Mouse (Mus musculus): Measurements from ENCODE around the gene Cdk20.

The Cdk20 gene

DNA sequence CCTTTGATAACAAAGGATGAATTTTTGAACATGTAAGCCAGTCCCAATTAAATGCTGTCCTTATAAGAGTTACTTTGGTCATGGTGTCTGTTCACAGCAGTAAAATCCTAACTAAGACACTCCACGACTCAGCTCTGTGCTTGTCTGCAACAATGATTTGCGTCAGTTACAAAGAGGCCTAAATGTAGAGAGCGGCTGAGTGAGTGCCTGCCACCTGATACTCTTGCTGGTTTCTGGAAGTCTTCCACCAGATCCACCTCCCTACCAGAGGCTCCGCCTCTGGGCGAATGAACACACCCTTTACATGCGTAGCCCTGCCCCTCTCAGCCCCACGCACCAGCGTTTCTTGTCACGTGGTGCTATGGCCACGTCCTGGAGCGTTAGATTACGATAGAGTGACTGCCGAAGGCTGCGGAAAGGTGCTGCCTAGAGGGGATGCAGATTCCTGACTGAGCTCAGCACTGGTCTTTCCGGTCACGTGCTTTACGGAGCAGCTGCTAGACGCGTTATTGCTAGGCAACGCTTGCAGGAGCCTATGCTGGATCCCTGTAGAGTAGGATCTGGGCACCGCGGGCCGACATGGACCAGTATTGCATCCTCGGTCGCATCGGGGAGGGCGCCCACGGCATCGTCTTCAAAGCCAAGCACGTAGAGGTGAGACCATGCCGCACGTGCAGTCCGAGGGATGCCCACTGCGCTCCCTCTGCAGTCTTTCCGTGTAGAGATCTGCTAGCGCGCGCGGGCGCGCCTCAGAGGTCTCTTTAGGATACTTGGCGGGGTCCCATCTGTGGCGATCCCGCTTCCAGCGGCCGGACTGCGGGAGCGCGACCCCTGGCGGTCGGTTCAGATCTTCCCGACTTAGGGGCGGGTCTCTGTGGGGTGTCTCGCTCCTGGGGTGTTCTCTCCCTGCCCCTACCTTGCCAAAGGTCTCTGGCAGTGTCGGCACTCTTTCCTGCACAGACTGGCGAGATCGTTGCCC, at the start of gene Cdk20:
Gene Cdk20 (plus strand): TSS at position 298 of the 979 bp plus-strand sequence.
- peak; percentile 90 for DNase-seq (ENCODE audit: low spot score)

DNA sequence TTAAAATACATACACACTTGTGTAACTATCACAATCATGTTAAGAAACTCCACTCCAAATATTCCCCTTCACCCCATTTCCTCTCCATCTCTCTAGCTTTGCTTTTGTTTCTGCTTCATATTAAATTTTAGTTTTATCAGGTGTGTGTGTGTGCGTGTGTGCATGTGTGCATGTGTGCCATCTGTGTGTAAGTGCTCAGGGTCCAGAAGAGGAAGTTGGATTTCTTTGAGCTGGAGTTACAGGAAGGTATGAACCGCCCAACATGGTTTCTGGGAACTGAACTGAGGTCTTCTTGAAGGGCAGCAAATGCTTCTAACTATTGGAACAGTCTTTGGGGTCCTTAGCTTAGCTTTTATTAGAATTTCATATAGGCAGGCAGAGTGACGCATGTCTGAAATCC, 47.2 kb upstream of the Cdk20 start:
- no peak for DNase-seq (ENCODE audit: low spot score)

DNA sequence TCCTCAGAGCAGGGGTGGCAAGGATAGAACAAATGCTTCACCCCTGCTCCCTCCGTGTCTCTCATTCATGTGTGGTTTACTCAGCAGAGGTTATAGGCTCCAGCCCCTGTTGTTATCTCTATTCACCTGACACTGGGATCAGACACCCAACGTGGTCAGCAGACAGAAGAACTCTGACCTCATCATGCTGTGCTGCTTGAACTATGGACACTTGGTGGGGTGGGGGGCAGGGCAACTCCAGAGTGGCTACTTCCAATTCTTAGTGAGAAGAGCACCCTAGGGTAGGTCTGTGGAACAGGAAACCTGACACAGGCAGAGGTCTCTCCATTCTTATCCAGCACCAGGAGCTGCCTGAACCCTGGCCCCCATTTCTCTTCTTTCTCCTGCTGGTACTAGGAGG, 46.1 kb upstream of the Cdk20 start:
- DNase-seq (ENCODE audit: low spot score): no peak

DNA sequence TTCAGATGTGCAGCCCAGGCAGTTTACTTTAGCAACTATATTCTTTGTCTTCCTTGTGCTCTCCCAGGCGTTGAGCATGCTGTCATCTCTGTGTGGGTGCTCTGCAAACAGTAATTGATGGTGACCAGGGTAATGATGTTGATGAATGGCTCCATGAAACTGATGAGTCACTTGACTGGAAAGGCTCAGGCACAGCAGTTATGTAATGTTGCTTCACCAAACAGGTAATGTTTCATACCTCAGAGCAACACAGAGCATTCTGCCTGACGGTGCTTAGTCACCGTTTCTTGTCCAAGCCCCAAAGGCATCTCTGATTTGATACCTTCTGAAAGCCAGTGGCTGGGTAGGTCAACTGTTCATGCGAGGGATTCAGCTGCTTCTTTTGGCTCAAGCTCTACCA, 43.7 kb upstream of the Cdk20 start:
- DNase-seq (ENCODE audit: low spot score): no peak

DNA sequence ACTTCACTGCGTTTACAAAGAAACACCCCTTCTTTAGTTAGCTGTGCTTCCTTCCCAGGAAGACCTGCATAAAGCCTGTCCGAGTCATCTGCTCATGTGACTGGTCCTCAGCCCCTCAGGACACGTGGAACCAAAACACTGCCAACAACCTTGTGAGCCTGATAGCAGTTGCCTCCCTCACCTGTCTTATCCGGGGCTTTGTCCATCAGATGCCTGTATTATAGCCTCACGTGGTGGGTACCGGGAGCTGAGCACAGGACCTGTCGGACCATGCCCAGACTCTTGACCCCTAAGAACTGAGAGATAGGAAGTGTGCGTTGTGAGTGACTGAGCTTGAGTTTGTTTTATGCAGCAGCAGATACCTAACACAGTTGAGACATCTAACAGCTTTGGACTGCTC, 35.1 kb upstream of the Cdk20 start:
- DNase-seq (ENCODE audit: low spot score): no peak

DNA sequence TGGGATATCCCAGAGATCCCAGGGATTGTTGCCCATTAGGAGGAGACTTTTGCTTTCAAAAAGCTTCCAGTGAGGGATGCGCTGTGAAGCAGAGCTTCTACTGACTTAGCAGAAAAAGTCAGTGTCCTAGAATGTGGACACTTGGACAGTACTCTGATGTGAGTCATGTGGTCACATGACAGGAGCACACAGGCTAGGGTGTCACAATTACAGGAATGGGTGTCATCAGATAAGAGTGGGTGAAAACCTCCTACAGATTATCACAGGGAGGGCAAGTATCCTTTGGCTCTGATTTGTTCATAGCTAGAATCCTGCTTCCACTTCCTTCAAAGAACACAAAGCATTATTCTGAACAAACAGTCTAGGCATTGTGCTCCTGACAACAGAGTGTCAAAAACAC, 34.0 kb upstream of the Cdk20 start:
- no peak for DNase-seq (ENCODE audit: low spot score)

DNA sequence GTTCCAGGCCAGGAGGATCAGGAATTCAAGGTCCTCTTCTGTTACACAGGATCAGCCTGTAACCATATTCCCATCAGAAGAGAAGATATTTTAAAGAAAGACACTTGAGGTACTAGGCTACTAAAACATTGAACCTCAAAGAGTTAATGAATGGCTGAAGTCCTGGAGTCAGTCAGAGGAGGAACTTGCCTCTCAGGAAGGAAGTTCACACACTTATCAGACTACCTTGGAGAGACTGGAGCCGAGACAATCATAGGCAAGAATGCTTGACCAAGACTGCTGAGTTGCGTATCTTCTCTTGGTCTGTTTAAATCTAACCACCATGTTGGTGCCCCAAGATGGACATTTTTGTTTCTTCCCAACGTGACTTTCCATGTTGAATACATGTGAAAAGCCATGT, 32.2 kb upstream of the Cdk20 start:
- no peak for DNase-seq (ENCODE audit: low spot score)

DNA sequence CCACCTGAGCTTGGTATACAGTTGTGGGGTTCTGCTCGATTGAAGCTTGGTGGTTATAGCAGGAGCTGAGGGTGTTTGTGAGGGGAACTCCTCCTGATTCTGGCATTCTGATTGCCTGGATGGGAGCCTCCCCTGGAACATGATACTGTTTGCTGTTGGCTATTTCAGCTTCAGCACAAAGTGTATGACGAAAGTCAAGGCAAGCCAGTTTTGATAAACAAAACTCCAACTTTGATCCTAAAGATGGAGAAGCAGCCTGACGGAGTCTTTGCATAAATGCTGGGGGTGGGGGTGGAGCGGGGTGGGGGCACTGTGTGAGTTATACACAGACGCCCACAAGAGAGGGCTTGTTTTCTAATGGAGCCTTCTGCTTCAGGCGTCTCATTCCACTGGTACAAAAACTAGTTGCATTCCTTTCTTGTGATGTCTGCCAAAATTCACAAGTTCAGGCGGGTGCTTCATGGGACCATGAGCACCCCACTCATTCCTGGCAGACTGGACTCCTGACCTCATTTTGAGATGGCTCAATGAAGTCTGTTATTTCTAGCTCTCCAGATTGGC, 31.2 kb upstream of the Cdk20 start:
- peak; percentile 42 for DNase-seq (ENCODE audit: low spot score)

DNA sequence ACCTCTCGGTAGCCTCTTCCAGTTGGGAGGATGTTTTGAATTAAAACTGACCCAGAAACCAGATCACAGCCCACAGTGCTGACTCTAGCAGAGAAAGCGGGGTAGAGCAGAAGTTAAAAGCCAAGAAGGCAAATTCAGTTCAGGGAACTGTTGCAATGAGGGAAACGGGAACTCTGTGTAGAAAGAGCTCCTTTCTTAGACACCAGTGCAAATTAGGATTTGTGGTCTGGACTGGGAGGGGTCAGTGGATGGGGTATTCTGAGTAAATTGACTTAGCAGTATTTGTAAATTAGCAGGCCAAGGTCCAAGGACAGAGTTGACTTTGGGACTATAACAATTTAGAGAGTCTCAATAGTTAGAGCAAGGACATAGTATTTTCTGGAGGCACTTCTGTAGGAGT, 30.1 kb upstream of the Cdk20 start:
- DNase-seq (ENCODE audit: low spot score): no peak

DNA sequence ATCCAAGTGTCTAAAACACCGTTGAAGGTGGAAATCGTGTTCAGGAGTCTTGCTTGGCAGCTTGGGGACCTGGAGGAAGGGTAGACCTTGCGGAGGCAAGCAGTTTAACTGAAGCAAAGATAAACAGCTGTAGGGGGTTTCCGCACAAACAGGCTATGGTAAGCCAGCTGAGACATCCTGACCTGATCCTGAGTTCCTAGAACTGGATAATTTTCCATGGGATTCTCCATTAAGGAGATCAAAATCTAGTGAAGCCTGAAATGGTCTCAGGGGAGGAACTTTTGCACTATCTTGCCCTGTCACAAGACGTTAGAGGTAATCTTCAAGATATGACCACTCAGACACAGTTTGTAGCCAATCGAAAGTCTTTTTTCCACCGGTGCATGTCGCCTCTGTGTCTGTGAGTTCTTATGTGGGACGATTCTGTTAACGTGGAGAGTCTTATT, 29.6 kb upstream of the Cdk20 start:
- no peak for DNase-seq (ENCODE audit: low spot score)

DNA sequence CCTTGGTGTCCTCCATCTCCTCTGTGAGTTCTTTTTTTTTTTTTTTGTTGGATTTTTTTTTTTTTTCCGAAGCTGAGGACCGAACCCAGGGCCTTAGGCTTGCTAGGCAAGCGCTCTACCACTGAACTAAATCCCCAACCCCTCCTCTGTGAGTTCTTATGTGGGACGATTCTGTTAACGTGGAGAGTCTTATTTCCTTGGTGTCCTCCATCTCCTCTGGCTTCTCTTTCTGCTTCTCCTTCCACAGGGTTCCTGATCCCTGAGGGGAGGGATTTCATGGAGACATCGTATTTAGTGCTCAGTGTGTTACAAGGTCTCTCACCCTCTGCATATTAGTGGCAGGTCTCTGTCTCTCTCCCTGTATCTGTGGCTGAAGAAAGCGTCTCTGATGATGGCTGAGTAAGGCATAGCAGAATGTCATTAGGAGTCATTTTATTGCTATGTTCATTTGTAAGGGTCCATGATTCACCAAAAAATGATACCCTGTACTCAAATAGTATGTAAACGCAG, 29.1 kb upstream of the Cdk20 start:
- DNase-seq (ENCODE audit: low spot score): no peak

DNA sequence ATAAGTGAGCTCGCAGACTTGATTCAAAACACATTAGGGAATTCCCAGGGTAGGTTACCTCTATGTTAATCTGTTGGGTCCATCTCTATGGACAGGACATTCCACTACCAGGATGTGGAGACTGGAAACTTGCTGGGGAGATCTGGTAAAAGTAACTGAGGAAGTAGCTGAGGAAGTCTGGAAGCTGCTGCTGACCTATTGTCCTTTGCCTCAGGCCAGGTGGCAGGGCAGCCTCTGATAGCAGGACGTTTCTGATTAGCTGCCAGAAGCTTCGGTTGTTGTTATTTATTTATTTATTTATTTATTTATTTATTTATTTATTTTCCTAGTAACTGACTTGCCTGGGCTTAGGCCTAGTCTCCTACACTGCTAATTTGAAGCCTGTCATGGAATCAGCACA, 28.6 kb upstream of the Cdk20 start:
- DNase-seq (ENCODE audit: low spot score): no peak

DNA sequence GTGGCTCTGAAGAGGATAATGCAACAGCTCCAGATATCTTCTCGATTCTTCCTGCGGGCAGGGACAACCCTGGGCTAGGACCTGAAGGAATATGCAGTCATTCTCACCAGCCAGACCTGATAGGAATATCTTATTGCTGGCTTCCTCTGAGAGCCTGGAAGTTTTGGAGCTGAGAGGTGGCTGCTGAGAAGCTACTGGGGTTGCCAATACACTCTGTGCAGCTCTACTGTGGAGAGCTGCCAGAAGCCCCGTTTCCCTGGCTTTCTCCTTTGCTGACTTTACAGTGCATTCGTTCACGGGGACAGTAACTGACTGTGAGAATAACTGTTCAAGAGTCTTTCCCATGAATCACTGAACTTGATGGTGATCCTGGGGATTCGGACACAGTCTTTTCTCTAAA, 26.6 kb upstream of the Cdk20 start:
- no peak for DNase-seq (ENCODE audit: low spot score)

DNA sequence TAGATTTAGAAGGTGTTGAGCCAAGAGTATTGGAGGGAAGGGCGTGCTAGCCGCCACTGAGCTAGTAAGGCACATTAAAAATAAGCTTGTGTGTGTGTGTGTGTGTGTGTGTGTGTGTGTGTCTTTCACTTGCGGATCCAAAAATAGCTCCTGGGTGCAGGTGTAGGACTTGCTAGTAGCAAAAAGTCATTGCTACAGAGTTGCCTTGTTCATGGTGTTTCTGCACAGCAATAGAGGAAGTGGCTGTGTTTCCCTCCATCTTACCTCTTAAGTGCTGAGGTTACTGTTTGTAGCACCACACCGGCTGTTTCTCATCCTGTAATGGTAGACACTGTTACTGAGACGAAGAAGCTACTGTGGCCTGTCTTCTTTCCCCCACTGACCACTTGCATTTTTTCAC, 24.1 kb upstream of the Cdk20 start:
- DNase-seq (ENCODE audit: low spot score): no peak

DNA sequence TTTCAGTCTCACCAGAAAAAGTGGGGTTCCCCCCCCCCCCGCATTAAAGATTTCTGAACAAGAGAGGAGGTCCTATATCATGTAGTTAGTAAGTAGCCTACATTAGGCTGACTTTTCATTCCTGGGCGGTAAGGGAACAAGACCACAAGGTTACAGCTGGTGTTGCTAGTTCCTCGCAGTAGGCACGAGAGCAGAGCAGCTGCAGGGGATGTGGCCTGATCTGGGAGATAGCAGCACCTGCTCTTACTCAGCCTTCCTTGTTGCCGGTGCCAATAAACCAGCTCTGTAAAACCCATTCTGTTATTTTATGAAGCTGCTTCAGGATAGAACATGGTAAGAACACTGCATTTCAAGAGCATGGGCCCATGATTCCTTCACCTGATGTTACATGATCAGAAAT, 21.5 kb upstream of the Cdk20 start:
- no peak for DNase-seq (ENCODE audit: low spot score)

DNA sequence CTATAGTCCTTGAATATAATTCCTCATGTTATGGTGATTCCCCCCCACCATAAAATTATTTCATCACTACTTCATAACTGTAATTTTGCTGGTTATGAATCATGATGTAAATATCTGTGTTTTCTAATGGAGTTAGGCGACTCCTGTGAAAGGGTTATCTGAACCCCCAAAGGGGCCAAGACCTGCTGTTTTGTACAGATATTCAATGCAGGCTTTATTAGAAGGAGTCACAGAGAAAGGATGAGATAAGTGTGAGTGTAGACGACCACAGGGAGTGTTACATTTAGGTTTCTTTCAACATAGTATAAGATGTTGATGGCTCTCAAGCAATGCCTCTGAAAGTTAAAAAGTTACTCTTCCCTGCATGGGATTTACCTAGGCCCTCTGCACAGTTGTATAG, 20.8 kb upstream of the Cdk20 start:
- no peak for DNase-seq (ENCODE audit: low spot score)

DNA sequence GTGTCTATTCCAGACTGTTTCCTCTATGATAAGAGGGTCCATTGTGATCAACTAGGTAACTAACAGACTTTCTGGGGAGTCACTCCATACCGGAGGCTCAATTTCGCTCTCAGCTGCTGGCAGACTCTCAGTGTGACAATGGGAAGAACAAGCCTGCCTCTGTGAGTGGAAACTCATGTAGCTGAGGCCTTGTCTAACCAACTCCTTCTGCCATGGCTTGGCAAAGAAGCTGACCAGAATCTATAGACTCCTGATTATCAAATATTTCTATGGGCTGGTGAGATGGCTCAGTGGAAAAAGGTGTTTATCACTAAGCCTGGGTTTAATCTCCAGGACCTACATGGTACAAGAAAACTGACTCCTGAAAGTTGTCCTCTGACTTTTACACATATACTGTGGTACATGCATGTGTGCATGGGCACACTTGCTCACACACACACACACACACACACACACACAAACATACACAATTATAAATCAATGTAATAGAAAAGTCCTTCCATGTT, 19.3 kb upstream of the Cdk20 start:
- no peak for DNase-seq (ENCODE audit: low spot score)

DNA sequence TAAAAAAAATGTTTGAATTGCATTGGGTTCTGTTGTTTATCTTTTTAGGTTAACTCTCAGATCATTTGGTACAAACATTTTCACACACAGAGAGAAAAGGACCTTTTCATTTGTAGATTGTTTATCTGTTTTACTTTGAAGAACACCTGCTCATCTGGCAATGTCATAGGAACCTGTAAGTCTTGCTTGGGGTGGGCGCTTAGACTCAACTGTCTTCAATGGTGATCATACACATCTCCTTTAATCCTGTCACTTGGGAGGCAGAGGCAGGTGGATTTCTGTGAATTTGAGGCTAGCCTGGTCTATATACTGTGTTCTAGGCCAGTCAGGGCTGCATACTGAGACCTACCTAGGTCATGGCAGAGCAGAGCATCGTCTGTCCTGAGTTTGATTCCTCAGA, 16.5 kb upstream of the Cdk20 start:
- no peak for DNase-seq (ENCODE audit: low spot score)

DNA sequence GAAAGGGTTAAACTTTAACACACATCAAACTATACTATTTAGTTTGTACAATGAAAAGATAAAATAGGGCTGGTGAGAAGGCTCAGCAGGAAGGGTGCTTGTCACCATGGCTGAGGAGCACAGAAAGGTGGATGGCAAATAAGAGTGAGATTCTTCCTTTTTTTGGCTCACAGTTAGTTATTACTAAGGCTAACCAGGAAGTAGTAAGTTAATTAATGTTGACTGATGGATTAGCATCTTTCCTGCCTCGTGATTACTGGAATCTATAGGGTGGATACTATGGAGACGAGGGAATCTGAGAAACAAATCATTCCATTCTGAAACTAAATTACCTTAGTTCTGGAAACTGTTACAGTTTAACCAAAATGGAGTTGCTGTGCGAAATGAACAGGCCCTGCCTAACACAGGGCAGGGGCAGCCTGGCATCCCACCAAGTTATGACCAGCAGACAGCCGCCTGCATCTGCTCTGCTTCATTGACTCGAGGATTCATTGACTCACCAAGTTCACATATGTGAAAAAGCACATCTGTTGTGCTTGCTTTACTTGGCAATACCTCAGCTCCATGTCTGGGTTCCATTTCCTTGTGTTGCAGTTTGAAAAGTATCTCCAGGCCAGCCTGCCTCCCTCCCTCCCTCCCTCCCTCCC, 15.0 kb upstream of the Cdk20 start:
- peak; percentile 65 for DNase-seq (ENCODE audit: low spot score)

DNA sequence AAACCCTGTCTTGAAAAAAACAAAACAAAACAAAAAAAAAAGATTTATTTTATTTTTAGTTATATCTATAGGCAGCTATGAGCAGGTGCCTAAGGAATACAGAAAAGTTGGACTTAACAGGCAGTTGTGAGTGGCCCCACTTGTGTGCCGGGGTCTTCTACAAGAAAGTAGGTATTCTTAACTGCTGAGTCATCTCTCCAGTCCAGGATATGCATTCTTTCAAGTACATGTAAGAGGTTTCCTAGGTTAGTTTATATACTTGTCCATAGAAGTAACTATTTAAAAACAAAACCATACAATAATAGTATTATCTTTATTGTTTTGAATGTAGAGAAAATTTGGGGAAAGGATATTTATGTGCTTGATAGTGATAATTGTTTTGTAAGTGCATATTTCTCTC, 11.3 kb upstream of the Cdk20 start:
- no peak for DNase-seq (ENCODE audit: low spot score)

DNA sequence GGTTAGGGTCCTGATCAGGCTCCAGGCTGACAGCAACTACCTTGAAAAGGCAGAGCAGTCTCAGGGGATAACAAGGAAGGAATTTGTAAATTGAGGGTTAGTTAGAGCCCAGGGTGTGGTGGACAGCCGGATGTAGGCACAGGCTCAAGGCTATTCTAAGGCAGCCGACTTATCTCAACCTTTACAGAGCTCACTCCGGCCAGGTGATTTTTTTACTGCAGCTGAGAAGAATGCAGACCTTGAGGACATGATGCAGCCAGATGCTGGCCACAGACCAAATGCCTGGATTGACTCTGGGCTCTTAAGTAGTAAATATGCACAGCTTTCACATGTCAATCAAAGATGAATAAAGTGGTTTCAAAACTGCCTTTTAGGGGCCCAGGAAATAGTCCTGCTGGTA, 10.7 kb upstream of the Cdk20 start:
- no peak for DNase-seq (ENCODE audit: low spot score)

DNA sequence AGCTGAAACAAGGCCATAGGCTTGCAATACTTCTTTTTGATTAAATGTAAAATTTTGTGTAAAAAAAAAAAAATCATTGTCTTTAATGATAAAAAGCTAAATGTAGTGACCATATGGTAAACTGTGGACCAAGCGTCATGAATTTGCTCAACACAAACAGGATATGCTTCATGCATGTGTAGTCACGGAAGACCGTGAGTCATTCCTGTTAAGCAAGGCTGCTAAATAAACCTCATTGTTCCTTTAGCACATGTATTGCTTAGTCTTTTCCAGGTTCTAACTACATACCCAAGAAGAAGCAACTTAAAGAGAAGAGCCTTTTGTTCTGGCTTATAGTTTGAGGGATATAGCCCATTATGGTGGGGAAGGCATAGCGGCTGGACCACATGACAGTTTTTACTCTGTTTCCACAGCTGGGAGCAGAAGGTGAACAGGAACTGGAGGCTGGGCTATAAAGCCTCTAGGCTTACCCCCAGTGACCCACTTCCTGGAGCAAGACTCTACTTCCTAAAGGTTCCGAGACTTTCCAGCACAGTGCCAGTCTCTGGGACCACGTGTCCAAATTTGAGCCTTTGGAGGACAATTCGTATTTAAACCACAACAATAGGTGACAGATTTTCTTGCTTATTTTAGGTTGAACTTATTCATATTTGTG, 10.0 kb upstream of the Cdk20 start:
- DNase-seq (ENCODE audit: low spot score): no peak
